Mouse (Mus musculus): ENCODE results near the gene Slc35g3. TPM values are rescaled to one million over a fixed set of nuclear protein-coding genes. Genes with fewer than 3 reads are reported as not detected.
A peak's percentile ranks its signal among the peaks of the same experiment; 100 is the strongest.

Gene Slc35g3
- total RNA-seq (2014; rRNA removed; ENCODE audit: low replicate concordance) = not detected in 2 replicates
- 0.18 TPM in 1 of 2 replicates, not detected in the other for polyA plus RNA-seq (2015; fragmentation: Nextera tagmentation; extraction: Ambion mirVana)

DNA sequence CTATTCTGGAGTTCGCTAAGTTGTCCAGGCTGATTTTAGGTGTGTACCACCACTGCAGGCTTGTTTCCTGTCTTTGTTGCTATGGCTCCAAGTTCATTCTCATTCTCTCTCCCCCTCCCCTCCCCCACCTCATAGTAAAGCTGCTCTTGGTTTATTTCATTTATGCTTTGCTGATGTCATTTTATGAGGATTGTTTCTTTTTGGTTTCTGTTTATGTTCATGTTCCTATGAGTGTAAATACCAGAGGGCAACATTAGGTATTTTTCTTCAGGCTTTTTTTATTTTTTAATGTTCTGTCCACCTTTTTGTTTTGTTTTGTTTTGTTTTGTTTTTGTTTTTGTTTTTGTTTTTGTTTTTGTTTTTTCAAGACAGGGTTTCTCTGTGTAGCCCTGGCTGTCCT, at the start of gene Slc35g3:
Gene Slc35g3 (minus strand): TSS at position 101 of the 400 bp plus-strand sequence.
- no peaks in the 10 kb centered on the region for H3K36me3 ChIP-seq (replicated peaks; ENCODE audit: control insufficient read depth, insufficient read depth, low read length)
- no peak within 1 kb of the TSS for H3K4me2 ChIP-seq (ENCODE audit: low read depth, low read length)
- no peak within 1 kb of the TSS for H3K9ac ChIP-seq (replicated peaks; ENCODE audit: low read depth, low read length)
- H3K27me3 ChIP-seq (ENCODE audit: control insufficient read depth, insufficient read depth, low read length) = no peaks in the 10 kb centered on the region
- WGBS = 65% methylated on average over 1 of the region's 1 CpGs
- DNase-seq (ENCODE audit: low spot score) (no peak), ATAC-seq (ENCODE audit: insufficient read depth, low read depth) (no peak)
- no peak within 1 kb of the TSS for H3K27ac ChIP-seq (ENCODE audit: low read depth)
- H3K4me3 ChIP-seq (ENCODE audit: low read depth, low read length) = no peak within 1 kb of the TSS
- TF ChIP-seq CTCF (IDR thresholded peaks at IDR 0.05; ENCODE audit: low read depth) = no peak
- TF ChIP-seq EP300 (IDR thresholded peaks at IDR 0.05; ENCODE audit: low read depth) = no peak
- H3K9me3 ChIP-seq (replicated peaks; ENCODE audit: control insufficient read depth, low read length) = no peaks in the 10 kb centered on the region
- H3K4me1 ChIP-seq (ENCODE audit: control insufficient read depth, insufficient read depth) = peaks cover 18% of the 10 kb centered on the region

DNA sequence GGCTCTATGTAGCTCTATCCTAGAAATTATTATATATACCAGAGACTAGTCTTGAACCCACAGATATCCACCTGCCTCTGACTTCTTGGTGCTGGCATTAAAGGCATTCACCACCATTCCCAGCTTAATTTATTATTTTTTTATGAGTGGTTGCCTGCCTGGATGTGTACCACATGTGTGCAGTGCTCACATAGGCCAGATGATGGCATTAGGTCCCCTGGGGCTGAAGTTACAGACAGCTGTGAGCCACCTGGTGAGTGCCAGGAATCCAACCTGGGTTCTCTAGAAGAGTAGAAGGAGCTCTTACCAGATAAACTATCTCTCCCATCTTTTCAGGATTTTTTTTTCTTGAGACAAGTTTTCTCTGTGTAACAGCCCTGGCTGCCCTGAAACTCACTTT, 48.5 kb upstream of the Slc35g3 start:
- Histone ChIP-seq H3K9me3 (replicated peaks; ENCODE audit: control insufficient read depth, low read length) (no peaks in the 10 kb centered on the region), H3K4me2 (ENCODE audit: low read depth, low read length) (no peak overlapping the region), H3K36me3 (replicated peaks; ENCODE audit: control insufficient read depth, insufficient read depth, low read length) (no peaks in the 10 kb centered on the region), H3K27me3 (ENCODE audit: control insufficient read depth, insufficient read depth, low read length) (0 out of 2 replicates have a peak, but pooled peaks cover 2% of the 10 kb centered on the region), H3K9ac (replicated peaks; ENCODE audit: low read depth, low read length) (no peak overlapping the region), H3K4me1 (ENCODE audit: control insufficient read depth, insufficient read depth) (no peaks in the 10 kb centered on the region), H3K4me3 (ENCODE audit: low read depth, low read length) (no peak overlapping the region), H3K27ac (ENCODE audit: low read depth) (no peak overlapping the region)
- TF ChIP-seq CTCF (IDR thresholded peaks at IDR 0.05; ENCODE audit: low read depth) (no peak), EP300 (IDR thresholded peaks at IDR 0.05; ENCODE audit: low read depth) (no peak)
- ATAC-seq (ENCODE audit: insufficient read depth, low read depth) = no peak
- DNase-seq (ENCODE audit: low spot score) = no peak

GRCm38 (mm10) chr11:69807641-69808040, 45.9 kb upstream of the Slc35g3 start:
- Histone ChIP-seq H3K27ac (ENCODE audit: low read depth) (no peak overlapping the region), H3K9ac (replicated peaks; ENCODE audit: low read depth, low read length) (no peak overlapping the region), H3K36me3 (replicated peaks; ENCODE audit: control insufficient read depth, insufficient read depth, low read length) (no peaks in the 10 kb centered on the region), H3K27me3 (ENCODE audit: control insufficient read depth, insufficient read depth, low read length) (peaks cover 10% of the 10 kb centered on the region; the same call in 1 of the 2 replicates), H3K4me2 (ENCODE audit: low read depth, low read length) (no peak overlapping the region), H3K4me3 (ENCODE audit: low read depth, low read length) (no peak overlapping the region), H3K4me1 (ENCODE audit: control insufficient read depth, insufficient read depth) (peaks cover 11% of the 10 kb centered on the region), H3K9me3 (replicated peaks; ENCODE audit: control insufficient read depth, low read length) (no peaks in the 10 kb centered on the region)
- ATAC-seq (ENCODE audit: insufficient read depth, low read depth) = no peak
- WGBS = 66% methylated on average over 2 of the region's 2 CpGs
- TF ChIP-seq EP300 (IDR thresholded peaks at IDR 0.05; ENCODE audit: low read depth) (no peak), CTCF (IDR thresholded peaks at IDR 0.05; ENCODE audit: low read depth) (no peak)
- DNase-seq (ENCODE audit: low spot score) = no peak

DNA sequence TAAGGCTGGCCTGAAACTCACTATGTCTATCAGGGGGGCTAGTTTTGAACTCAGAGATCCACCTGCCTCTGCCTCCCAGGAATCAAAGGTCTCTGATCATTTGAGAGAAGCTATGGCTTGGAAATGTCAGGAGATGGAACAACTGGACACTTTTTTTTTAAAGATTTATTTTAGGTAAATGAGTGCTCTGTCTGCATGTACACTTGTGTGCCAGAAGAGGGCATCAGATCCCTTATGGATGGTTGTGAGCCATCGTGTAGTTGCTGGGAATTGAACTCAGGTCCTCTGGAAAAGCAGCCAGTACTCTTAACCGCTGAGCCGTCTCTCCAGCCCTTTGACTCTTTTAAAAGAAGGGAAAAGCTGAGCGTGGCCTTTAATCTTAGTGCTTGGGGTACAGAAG, 44.6 kb upstream of the Slc35g3 start:
- no peaks in the 10 kb centered on the region for H3K9me3 ChIP-seq (replicated peaks; ENCODE audit: control insufficient read depth, low read length)
- WGBS = 81% methylated on average over 4 of the region's 4 CpGs
- no peak overlapping the region for H3K27ac ChIP-seq (ENCODE audit: low read depth)
- no peak overlapping the region for H3K4me2 ChIP-seq (ENCODE audit: low read depth, low read length)
- no peaks in the 10 kb centered on the region for H3K36me3 ChIP-seq (replicated peaks; ENCODE audit: control insufficient read depth, insufficient read depth, low read length)
- H3K9ac ChIP-seq (replicated peaks; ENCODE audit: low read depth, low read length) = no peak overlapping the region
- H3K27me3 ChIP-seq (ENCODE audit: control insufficient read depth, insufficient read depth, low read length) = peaks cover 22% of the 10 kb centered on the region
- TF ChIP-seq CTCF (IDR thresholded peaks at IDR 0.05; ENCODE audit: low read depth) (0 out of 2 replicates have a peak, but pooled peaks have one; percentile 13), EP300 (IDR thresholded peaks at IDR 0.05; ENCODE audit: low read depth) (no peak)
- H3K4me3 ChIP-seq (ENCODE audit: low read depth, low read length) = no peak overlapping the region
- DNase-seq (ENCODE audit: low spot score) (no peak), ATAC-seq (ENCODE audit: insufficient read depth, low read depth) (no peak)
- H3K4me1 ChIP-seq (ENCODE audit: control insufficient read depth, insufficient read depth) = peaks cover 21% of the 10 kb centered on the region

DNA sequence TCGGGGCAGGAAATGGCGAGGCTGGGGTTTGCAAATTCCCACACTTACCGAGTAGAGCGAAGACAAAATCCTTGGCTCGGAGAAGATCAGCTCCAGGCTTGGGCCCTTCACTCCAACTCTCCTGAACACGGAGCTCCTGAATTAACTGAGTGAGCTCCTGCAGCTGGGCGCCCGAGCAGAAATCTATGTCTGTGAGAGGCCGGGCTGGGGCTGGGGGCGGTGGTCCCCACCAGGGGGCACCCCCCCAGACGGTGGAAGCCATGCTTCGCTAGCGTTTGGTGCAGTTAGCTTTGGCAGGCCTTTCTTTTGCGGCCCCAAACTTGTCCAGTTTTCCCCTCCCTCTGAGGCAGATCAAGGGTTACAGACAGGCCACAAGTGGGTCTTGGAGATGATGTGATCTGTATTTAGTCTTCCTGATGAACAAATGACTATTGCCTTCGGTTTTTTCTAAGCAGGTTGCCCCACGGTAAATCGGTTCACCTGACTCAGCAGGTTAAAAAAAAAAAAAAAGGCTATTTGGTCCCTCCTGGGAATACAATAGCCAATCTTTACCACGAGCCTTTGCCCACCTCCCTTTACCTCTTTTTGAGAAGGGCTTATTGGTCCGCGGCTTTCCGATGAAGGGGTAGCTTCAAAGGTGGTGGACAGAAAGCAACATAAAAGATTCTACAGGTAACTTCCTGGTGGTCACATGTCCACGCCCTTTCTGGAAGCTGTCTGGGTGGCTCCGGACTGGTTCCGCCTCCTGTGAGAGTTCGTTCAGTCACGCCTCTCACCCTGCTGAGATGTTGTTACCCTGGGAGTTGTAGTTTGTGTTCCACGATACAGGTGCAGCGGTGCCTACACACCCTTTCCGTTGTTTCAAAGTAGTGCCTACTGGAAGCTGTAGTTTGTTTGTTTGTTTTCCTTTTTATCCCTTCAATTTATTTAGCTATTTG, 43.5 kb upstream of the Slc35g3 start, which contains the start of gene Tmem102:
Gene Tmem102 (minus strand): TSS at position 653 of the 938 bp plus-strand sequence.
- ATAC-seq (ENCODE audit: insufficient read depth, low read depth) = no peak

More for the DNA sequence above, 43.5 kb upstream of the Slc35g3 start, which contains the start of gene Tmem102:
- DNase-seq (ENCODE audit: low spot score) = no peak
- no peak for TF ChIP-seq CTCF (IDR thresholded peaks at IDR 0.05; ENCODE audit: low read depth)
- TF ChIP-seq EP300 (IDR thresholded peaks at IDR 0.05; ENCODE audit: low read depth) = no peak
- no peak within 1 kb of the TSS for H3K9ac ChIP-seq (replicated peaks; ENCODE audit: low read depth, low read length)
- H3K4me1 ChIP-seq (ENCODE audit: control insufficient read depth, insufficient read depth) = peaks cover 33% of the 10 kb centered on the region
- H3K27ac ChIP-seq (ENCODE audit: low read depth) = no peak within 1 kb of the TSS
- peak within 1 kb of the TSS; percentile 57 for H3K4me3 ChIP-seq (ENCODE audit: low read depth, low read length)
- no peaks in the 10 kb centered on the region for H3K36me3 ChIP-seq (replicated peaks; ENCODE audit: control insufficient read depth, insufficient read depth, low read length)
- peaks cover 24% of the 10 kb centered on the region for H3K27me3 ChIP-seq (ENCODE audit: control insufficient read depth, insufficient read depth, low read length)
- peak within 1 kb of the TSS; percentile 84 for H3K4me2 ChIP-seq (ENCODE audit: low read depth, low read length)
- no peaks in the 10 kb centered on the region for H3K9me3 ChIP-seq (replicated peaks; ENCODE audit: control insufficient read depth, low read length)
- 22% methylated on average over 29 of the region's 29 CpGs for whole genome bisulfite sequencing

Data from heart, postnatal 0 days (tissue).